Mouse (Mus musculus) kidney, embryonic 14.5 days (tissue): ENCODE results near the gene E030018B13Rik. TPM values are rescaled to one million over a fixed set of nuclear protein-coding genes. Genes with fewer than 3 reads are reported as not detected.
A peak's percentile ranks its signal among the peaks of the same experiment; 100 is the strongest.

ENCODE experiments used
- ATAC-seq: fragments of 200-750 bp; cut with Nextera tagmentation; 2 replicates; pipeline ENCODE4 v1.8.0; 2017; ENCODE audit warnings: moderate number of reproducible peaks, mild to moderate bottlenecking, moderate TSS enrichment, moderate library complexity; ENCODE audit not compliant: low FRiP score, low TSS enrichment
- H3K27ac ChIP-seq: fragments of 300-500 bp; sonication (generic); 2 replicates; pipeline ENCODE4 v1.5.1; 2014; ENCODE audit warnings: low read depth, mild to moderate bottlenecking, low read length, moderate library complexity, mixed read lengths
- H3K27me3 ChIP-seq: fragments of 300-500 bp; sonication (generic); 2 replicates; pipeline ENCODE4 v1.6.1; 2014; ENCODE audit warnings: mild to moderate bottlenecking, low read length; ENCODE audit not compliant: control insufficient read depth, insufficient read depth
- H3K36me3 ChIP-seq: fragments of 300-500 bp; sonication (generic); 2 replicates; pipeline ENCODE4 v1.6.1; 2014; ENCODE audit warnings: low read length, mixed read lengths; ENCODE audit not compliant: control insufficient read depth, insufficient read depth
- H3K4me1 ChIP-seq: fragments of 300-500 bp; sonication (generic); 2 replicates; pipeline ENCODE4 v1.6.1; 2014; ENCODE audit warnings: low read length, mixed read lengths; ENCODE audit not compliant: control insufficient read depth, insufficient read depth
- H3K4me2 ChIP-seq: fragments of 300-500 bp; sonication (generic); replicated peaks from 2 replicates; pipeline ENCODE4 v1.6.1; 2014; ENCODE audit warnings: low read depth, mild to moderate bottlenecking, low read length
- H3K4me3 ChIP-seq: fragments of 300-500 bp; sonication (generic); 2 replicates; pipeline ENCODE4 v1.5.1; 2014; ENCODE audit warnings: mild to moderate bottlenecking, low read length
- H3K9ac ChIP-seq: fragments of 300-500 bp; sonication (generic); 2 replicates; pipeline ENCODE4 v1.6.1; 2014; ENCODE audit warnings: low read depth, mild to moderate bottlenecking, low read length, moderate library complexity
- H3K9me3 ChIP-seq: fragments of 300-500 bp; sonication (generic); 2 replicates; pipeline ENCODE4 v1.6.1; 2016; ENCODE audit warnings: low read length; ENCODE audit not compliant: control insufficient read depth
- WGBS: fragments of 180-500 bp; shearing (Covaris S2); extraction: QIAGEN DNeasy Blood & Tissue Kit; methylation state at CpG from one replicate; pipeline ENCODE4 v1.1.7; 2014; 5-methylcytosine and 5-hydroxymethylcytosine counted together
- polyA plus RNA-seq: library from polyadenylated mRNA; unstranded; fragments of >200 nt; fragmentation: Nextera tagmentation; extraction: Ambion mirVana; gene quantifications from 2 replicates; pipeline ENCODE4 v1.2.1, GENCODE M21; 2014

E030018B13Rik gene
- polyA plus RNA-seq, 1 experiment from 2014 or later: 0.35 TPM

- 75% methylated on average over 3 of the region's 3 CpGs for WGBS
- H3K27ac ChIP-seq: no peak overlapping the region
- H3K4me2 ChIP-seq: no peak overlapping the region
- no peak overlapping the region for H3K4me3 ChIP-seq
- H3K36me3 ChIP-seq: no peaks in the 10 kb centered on the region
- peaks cover 8% of the 10 kb centered on the region for H3K4me1 ChIP-seq
- no peak for ATAC-seq
- no peaks in the 10 kb centered on the region for H3K9me3 ChIP-seq
- H3K9ac ChIP-seq: no peak overlapping the region
- no peaks in the 10 kb centered on the region for H3K27me3 ChIP-seq
These were observed 14.7 kb upstream of the E030018B13Rik start for GRCm38 (mm10) chr7:63901942-63902341.

- no peak overlapping the region for H3K9ac ChIP-seq
- 47% methylated on average over 3 of the region's 3 CpGs for WGBS
- H3K4me2 ChIP-seq: no peak overlapping the region
- no peak for ATAC-seq
- no peak overlapping the region for H3K4me3 ChIP-seq
- H3K36me3 ChIP-seq: no peaks in the 10 kb centered on the region
- H3K4me1 ChIP-seq: peaks cover under 1% of the 10 kb centered on the region; the same call in 1 of the 2 replicates
- H3K27me3 ChIP-seq: no peaks in the 10 kb centered on the region
- H3K27ac ChIP-seq: no peak overlapping the region
- no peaks in the 10 kb centered on the region for H3K9me3 ChIP-seq
These were observed 13.9 kb upstream of the E030018B13Rik start for GRCm38 (mm10) chr7:63902604-63903210.

- H3K9ac ChIP-seq: no peak overlapping the region
- H3K4me2 ChIP-seq: no peak overlapping the region
- H3K36me3 ChIP-seq: no peaks in the 10 kb centered on the region
- peaks cover 4% of the 10 kb centered on the region for H3K4me1 ChIP-seq
- no peak overlapping the region for H3K4me3 ChIP-seq
- WGBS: 62% methylated on average over 9 of the region's 9 CpGs
- no peaks in the 10 kb centered on the region for H3K9me3 ChIP-seq
- H3K27ac ChIP-seq: no peak overlapping the region
- H3K27me3 ChIP-seq: no peaks in the 10 kb centered on the region
- ATAC-seq: no peak
These were observed 12.8 kb upstream of the E030018B13Rik start for GRCm38 (mm10) chr7:63903635-63904380.

- no peak for ATAC-seq
- H3K27ac ChIP-seq: no peak overlapping the region
These were observed 11.5 kb upstream of the E030018B13Rik start for GRCm38 (mm10) chr7:63905190-63905589.

GRCm38 (mm10) chr7:63905642-63906041, 11.0 kb upstream of the E030018B13Rik start:
- Histone ChIP-seq H3K27ac (no peak overlapping the region), H3K4me3 (no peak overlapping the region), H3K9ac (no peak overlapping the region), H3K27me3 (no peaks in the 10 kb centered on the region), H3K36me3 (no peaks in the 10 kb centered on the region), H3K9me3 (no peaks in the 10 kb centered on the region), H3K4me2 (no peak overlapping the region), H3K4me1 (peaks cover 10% of the 10 kb centered on the region)
- ATAC-seq: no peak
- 66% methylated on average over 5 of the region's 5 CpGs for WGBS

More at GRCm38 (mm10) chr7:63905190-63905589, 11.5 kb upstream of the E030018B13Rik start:
- H3K9ac ChIP-seq: no peak overlapping the region
- H3K36me3 ChIP-seq: no peaks in the 10 kb centered on the region
- no peak overlapping the region for H3K4me3 ChIP-seq
- no peaks in the 10 kb centered on the region for H3K27me3 ChIP-seq
- WGBS: 86% methylated on average over 2 of the region's 2 CpGs
- H3K4me2 ChIP-seq: no peak overlapping the region
- H3K9me3 ChIP-seq: no peaks in the 10 kb centered on the region
- H3K4me1 ChIP-seq: peaks cover 6% of the 10 kb centered on the region

- Histone ChIP-seq H3K9me3 (no peaks in the 10 kb centered on the region), H3K4me1 (peaks cover 30% of the 10 kb centered on the region), H3K27ac (no peak overlapping the region; the same call in 1 of the 2 replicates), H3K36me3 (no peaks in the 10 kb centered on the region), H3K9ac (no peak overlapping the region), H3K27me3 (no peaks in the 10 kb centered on the region), H3K4me3 (no peak overlapping the region), H3K4me2 (no peak overlapping the region)
- 80% methylated on average over 5 of the region's 5 CpGs for WGBS
- no peak for ATAC-seq
These were observed 8.7 kb upstream of the E030018B13Rik start for GRCm38 (mm10) chr7:63907778-63908495.

- Histone ChIP-seq H3K4me3 (no peak overlapping the region), H3K4me1 (peaks cover 35% of the 10 kb centered on the region), H3K4me2 (no peak overlapping the region; the same call in 1 of the 2 replicates), H3K27ac (peak overlapping the region; percentile 63; the same call in 1 of the 2 replicates), H3K9ac (no peak overlapping the region), H3K27me3 (no peaks in the 10 kb centered on the region), H3K9me3 (no peaks in the 10 kb centered on the region), H3K36me3 (no peaks in the 10 kb centered on the region)
- no peak for ATAC-seq
- 27% methylated on average over 8 of the region's 11 CpGs for WGBS
These were observed 8.0 kb upstream of the E030018B13Rik start for GRCm38 (mm10) chr7:63908496-63909285.

GRCm38 (mm10) chr7:63910225-63910624, 6.4 kb upstream of the E030018B13Rik start:
- Histone ChIP-seq H3K4me2 (no peak overlapping the region), H3K4me3 (no peak overlapping the region), H3K9ac (no peak overlapping the region), H3K27ac (no peak overlapping the region), H3K9me3 (no peaks in the 10 kb centered on the region), H3K27me3 (no peaks in the 10 kb centered on the region), H3K36me3 (no peaks in the 10 kb centered on the region), H3K4me1 (peaks cover 44% of the 10 kb centered on the region)
- 56% methylated on average over 5 of the region's 5 CpGs for WGBS
- ATAC-seq: no peak
